Mouse (Mus musculus): Measurements from ENCODE around the gene Dlg1. TPM values are rescaled to one million over a fixed set of nuclear protein-coding genes. Genes with fewer than 3 reads are reported as not detected.

Gene Dlg1
- polyA plus RNA-seq (2015; fragmentation: Nextera tagmentation; extraction: Ambion mirVana) = 33.0 and 34.8 TPM in 2 replicates

DNA sequence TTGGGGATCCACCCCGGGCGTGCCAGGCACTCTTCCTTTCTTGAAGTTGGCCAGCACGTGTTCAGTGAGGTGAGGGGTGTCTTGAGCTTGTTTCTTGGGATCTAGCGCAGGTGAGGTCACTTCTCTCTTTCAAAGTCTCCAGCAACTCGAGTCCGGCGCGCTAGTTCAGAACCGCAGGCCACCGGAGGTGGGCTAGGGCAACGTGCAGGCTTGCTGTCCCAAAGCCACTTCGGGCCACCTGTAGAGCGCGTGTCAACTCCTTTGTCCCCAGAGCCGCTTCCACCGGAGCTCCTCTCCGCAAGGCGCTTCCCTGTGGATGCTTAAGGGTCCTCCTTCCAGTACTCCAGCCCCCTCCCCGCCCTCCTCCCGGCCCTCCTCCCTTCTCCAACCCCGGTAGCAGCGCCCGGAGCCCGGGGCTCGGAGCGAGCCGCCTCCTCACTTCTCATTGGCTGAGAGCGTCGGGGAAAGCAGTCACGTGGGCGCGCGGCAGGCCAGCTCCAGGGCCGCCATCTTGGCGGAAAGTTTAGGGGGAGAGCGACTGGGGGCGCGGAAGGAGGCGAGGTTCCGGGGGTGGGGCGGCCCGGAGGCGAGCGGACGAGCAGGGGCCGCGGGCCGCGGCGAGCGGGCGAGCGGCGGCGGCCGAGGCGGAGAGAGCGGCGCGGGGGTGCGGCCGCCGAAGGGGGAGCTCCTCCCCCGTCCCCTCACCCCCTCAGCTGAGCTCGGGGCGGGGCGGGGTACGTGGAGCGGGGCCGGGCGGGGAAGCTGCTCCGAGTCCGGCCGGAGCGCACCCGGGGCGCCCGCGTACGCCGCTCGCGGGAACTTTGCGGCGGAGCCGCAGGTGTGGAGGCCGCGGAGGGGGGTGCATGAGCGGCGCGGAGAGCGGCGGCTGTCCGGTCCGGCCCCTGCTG lies at the start of gene Dlg1:
Gene Dlg1 (plus strand): TSS at position 65 of the 908 bp plus-strand sequence.
- peak; percentile 98 for ATAC-seq (ENCODE audit: insufficient number of reproducible peaks, insufficient read depth, low FRiP score, low TSS enrichment, low read depth)
- Histone ChIP-seq H3K4me2 (peak within 1 kb of the TSS; percentile 80), H3K9me3 (no peaks in the 10 kb centered on the region), H3K36me3 (peaks cover 16% of the 10 kb centered on the region), H3K4me1 (peaks cover 30% of the 10 kb centered on the region), H3K4me3 (peak within 1 kb of the TSS; percentile 98), H3K27me3 (no peaks in the 10 kb centered on the region), H3K27ac (peak within 1 kb of the TSS; percentile 96), H3K9ac (peak within 1 kb of the TSS; percentile 96)
- under 1% methylated on average over 65 of the region's 95 CpGs for WGBS

DNA sequence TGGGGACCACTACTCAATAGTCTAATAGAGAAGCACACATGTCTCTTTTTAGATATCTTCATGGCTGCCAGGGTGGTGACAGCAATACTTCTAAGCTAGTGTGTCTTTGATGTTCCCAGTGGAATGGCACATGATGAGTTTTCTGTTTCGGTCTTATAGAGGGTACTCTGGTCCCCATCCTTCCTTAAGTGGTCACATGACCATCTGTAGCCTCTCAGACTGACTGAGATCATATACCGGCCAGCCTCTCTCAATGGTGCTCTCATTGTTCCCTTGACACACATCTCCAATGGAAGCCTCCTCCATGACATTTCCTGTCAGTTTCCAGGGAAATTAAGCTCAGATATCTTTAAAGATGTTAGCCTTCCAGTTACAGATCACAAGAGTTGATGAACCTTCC lies 46.9 kb upstream of the Dlg1 start:
- Histone ChIP-seq H3K9ac (no peak overlapping the region), H3K4me2 (no peak overlapping the region), H3K9me3 (no peaks in the 10 kb centered on the region), H3K36me3 (no peaks in the 10 kb centered on the region), H3K4me1 (peaks cover 33% of the 10 kb centered on the region), H3K27me3 (no peaks in the 10 kb centered on the region), H3K27ac (no peak overlapping the region), H3K4me3 (no peak overlapping the region)
- WGBS = 77% methylated on average over 2 of the region's 2 CpGs
- no peak for ATAC-seq (ENCODE audit: insufficient number of reproducible peaks, insufficient read depth, low FRiP score, low TSS enrichment, low read depth)

DNA sequence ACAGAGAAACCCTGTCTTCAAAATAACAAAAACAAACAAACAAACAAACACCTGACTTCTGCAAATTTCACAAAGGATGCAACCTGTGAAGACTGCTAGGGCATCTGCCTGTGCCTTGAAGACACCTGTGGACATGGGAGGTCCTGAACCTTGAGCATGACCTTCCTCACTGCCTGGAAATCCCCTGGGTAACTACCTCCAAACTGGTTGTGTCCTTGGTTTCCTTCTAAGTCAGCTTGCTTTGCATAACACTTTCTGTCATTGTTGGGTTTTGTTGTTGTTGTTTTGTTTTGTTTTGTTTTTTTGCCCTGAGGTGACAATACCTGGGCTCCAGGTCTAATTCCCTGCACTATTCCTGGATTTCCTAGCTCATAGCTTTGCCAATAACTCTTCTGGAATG lies 46.1 kb upstream of the Dlg1 start:
- no peak overlapping the region for H3K27ac ChIP-seq
- H3K4me1 ChIP-seq = peaks cover 33% of the 10 kb centered on the region
- H3K9ac ChIP-seq = no peak overlapping the region
- no peak overlapping the region for H3K4me3 ChIP-seq
- H3K36me3 ChIP-seq = peaks cover 6% of the 10 kb centered on the region; the same call in 1 of the 2 replicates
- no peaks in the 10 kb centered on the region for H3K9me3 ChIP-seq
- no peak for ATAC-seq (ENCODE audit: insufficient number of reproducible peaks, insufficient read depth, low FRiP score, low TSS enrichment, low read depth)
- no peak overlapping the region for H3K4me2 ChIP-seq
- H3K27me3 ChIP-seq = no peaks in the 10 kb centered on the region

DNA sequence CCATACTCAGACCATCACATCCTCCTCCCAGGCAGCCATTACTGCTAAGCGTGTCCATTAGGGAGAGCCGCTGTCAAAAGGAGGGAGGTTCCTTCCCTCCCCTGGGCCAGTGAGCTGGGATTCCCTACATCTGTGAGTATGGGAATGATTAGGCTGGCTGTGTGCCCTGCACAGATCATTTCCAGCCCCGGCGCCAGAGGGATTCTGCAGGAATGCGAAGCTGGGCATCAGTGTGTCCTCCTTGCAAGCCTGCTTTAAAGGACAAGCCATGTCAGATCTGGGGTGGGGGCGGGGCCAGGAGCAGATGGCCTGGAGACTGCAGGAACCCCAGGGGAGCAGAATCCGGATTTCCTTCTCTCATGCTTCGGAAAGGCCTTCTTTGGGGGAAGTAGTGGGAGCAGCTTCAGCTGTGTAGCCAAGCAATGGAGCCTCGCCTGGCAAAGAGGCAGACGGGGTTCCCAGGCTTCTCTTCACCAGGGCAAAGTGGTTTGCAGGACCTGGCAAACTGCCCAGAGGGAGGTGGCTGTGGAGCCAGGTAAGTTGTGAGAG lies 45.3 kb upstream of the Dlg1 start:
- peak; percentile 86 for ATAC-seq (ENCODE audit: insufficient number of reproducible peaks, insufficient read depth, low FRiP score, low TSS enrichment, low read depth)
- peak overlapping the region; percentile 54 for H3K9ac ChIP-seq
- peaks cover 7% of the 10 kb centered on the region; the same call in 1 of the 2 replicates for H3K36me3 ChIP-seq
- peaks cover 33% of the 10 kb centered on the region for H3K4me1 ChIP-seq
- H3K4me2 ChIP-seq = peak overlapping the region; percentile 56
- H3K4me3 ChIP-seq = peak overlapping the region; percentile 29
- H3K27me3 ChIP-seq = no peaks in the 10 kb centered on the region
- peak overlapping the region; percentile 92 for H3K27ac ChIP-seq
- WGBS = 4% methylated on average over 10 of the region's 10 CpGs
- H3K9me3 ChIP-seq = no peaks in the 10 kb centered on the region

DNA sequence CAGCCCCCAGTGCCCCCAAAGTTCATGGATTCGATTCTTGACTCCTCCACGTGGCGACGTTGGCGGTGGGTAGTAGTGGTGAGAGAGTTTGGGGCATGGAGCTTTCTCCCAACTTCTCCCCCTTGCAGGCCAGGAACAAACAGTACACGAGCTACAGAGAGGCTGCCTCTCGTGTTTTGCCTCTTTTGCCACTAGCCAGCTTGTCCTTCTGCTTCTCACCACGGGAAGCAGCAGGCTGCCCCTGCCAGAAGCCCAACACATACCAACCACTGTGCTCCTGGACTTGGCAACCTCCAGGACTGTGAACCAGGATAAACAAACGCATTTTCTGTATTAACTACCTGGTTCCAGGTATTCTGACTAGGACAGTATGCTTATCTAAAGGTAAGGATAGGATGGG lies 44.6 kb upstream of the Dlg1 start:
- Histone ChIP-seq H3K4me1 (peaks cover 33% of the 10 kb centered on the region), H3K9me3 (no peaks in the 10 kb centered on the region), H3K27me3 (no peaks in the 10 kb centered on the region), H3K27ac (peak overlapping the region; percentile 92), H3K9ac (peak overlapping the region; percentile 41; the same call in 1 of the 2 replicates), H3K4me2 (peak overlapping the region; percentile 56), H3K36me3 (peaks cover 7% of the 10 kb centered on the region; the same call in 1 of the 2 replicates), H3K4me3 (peak overlapping the region; percentile 29)
- 41% methylated on average over 9 of the region's 9 CpGs for WGBS
- no peak for ATAC-seq (ENCODE audit: insufficient number of reproducible peaks, insufficient read depth, low FRiP score, low TSS enrichment, low read depth)

DNA sequence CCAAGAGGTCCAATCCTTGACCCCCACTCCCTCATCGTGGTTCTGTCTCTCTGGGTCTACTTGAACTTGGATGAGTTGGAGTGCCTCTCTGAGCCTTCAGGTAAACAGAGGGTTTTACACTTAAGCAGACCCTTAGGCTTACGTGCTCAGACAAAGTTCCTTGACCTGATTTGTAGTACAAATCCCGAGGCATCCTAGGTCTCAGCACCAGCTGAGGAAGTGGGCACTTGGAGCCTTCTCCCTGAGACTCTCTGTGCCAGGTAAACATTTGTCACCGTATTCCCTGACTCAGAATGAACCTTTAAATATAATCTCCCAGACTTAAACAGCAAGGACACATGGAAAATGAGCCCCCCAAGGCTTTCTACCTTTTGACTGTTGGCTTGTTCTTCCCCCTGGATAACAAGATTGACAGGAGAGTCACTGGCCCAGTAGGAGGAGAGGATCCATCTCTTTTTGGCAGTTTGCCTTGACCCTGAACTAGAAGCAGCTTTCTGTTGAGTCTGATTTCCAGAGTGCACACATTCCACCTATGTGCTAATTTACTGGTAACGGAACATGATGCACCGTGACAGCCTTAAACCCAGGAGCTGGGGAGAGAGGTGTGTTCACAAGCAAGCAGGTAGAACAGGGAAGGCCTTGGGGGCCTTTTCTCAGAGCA lies 43.4 kb upstream of the Dlg1 start:
- Histone ChIP-seq H3K27me3 (no peaks in the 10 kb centered on the region), H3K4me2 (peak overlapping the region; percentile 23; the same call in 1 of the 2 replicates)

DNA sequence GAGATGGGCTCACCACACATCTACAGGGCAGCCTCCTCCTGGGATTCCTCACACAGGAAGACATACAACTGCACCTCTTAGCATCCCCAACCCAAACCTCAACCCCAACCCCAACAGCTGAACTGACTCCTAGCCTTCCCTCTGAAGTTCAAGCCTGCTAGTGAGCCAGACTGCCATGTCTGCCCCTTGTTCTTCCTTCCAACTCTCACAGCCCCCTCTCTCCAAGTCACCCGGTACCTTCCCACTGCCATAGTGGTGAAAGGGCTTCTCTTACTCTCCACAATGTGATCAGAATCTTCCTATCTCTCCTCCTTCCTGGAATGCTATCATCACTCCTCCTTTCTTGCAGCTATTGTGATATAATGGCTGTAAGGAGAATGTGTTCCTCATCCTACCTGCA lies 40.9 kb upstream of the Dlg1 start:
- Histone ChIP-seq H3K9me3 (no peaks in the 10 kb centered on the region), H3K4me1 (peaks cover 30% of the 10 kb centered on the region), H3K36me3 (peaks cover 7% of the 10 kb centered on the region; the same call in 1 of the 2 replicates), H3K27me3 (no peaks in the 10 kb centered on the region), H3K4me3 (no peak overlapping the region), H3K9ac (no peak overlapping the region), H3K27ac (no peak overlapping the region), H3K4me2 (no peak overlapping the region)
- ATAC-seq (ENCODE audit: insufficient number of reproducible peaks, insufficient read depth, low FRiP score, low TSS enrichment, low read depth) = no peak
- 91% methylated on average over 1 of the region's 1 CpGs for WGBS

More for the DNA sequence above, 43.4 kb upstream of the Dlg1 start:
- Histone ChIP-seq H3K9ac (no peak overlapping the region; the same call in 1 of the 2 replicates), H3K4me1 (peaks cover 33% of the 10 kb centered on the region), H3K4me3 (no peak overlapping the region), H3K36me3 (peaks cover 7% of the 10 kb centered on the region; the same call in 1 of the 2 replicates), H3K9me3 (no peaks in the 10 kb centered on the region), H3K27ac (peak overlapping the region; percentile 45; the same call in 1 of the 2 replicates)
- no peak for ATAC-seq (ENCODE audit: insufficient number of reproducible peaks, insufficient read depth, low FRiP score, low TSS enrichment, low read depth)
- WGBS = 57% methylated on average over 6 of the region's 6 CpGs

DNA sequence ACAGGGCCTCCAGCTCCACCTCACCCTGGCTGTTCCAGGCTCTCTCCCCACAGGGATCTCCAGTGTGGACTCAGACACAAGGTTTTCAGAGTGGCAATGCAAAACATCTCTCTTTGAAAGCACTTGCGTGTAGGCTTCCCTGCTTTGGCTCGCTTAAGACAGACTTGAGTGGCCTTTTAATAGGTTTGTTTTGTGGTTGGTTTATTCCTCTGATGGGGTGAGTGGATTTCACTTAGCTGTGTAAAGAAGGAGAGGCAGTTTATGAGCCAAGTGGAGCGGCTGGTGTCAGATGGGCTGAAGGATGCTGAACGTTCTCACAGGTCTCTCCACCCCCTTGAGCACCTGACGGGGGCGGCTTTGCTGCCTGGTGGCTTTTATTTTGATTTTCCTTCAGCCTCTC lies 40.1 kb upstream of the Dlg1 start:
- H3K9me3 ChIP-seq = no peaks in the 10 kb centered on the region
- H3K4me3 ChIP-seq = no peak overlapping the region
- ATAC-seq (ENCODE audit: insufficient number of reproducible peaks, insufficient read depth, low FRiP score, low TSS enrichment, low read depth) = no peak
- H3K36me3 ChIP-seq = peaks cover 7% of the 10 kb centered on the region; the same call in 1 of the 2 replicates
- no peaks in the 10 kb centered on the region for H3K27me3 ChIP-seq
- no peak overlapping the region for H3K27ac ChIP-seq
- 81% methylated on average over 6 of the region's 6 CpGs for WGBS
- H3K9ac ChIP-seq = no peak overlapping the region
- no peak overlapping the region for H3K4me2 ChIP-seq
- peaks cover 23% of the 10 kb centered on the region for H3K4me1 ChIP-seq

DNA sequence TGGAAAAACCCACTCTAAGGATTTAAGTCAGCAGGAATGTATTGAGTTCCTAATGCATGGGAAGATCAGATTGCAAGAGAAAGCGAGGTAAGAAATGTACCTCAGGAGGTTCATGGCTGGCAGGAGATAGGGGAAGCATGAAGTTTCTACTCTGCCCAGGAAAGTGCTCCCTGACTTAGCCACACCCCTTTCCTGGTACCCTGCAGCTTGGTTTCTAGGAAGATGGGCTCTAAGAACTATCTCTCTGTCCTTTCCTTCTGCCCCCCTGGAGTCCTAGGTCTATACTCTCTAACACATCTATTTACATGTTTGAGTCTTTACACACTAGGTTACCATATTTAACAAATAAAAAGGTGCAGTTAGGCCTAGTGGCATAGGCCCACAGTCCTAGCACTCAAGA lies 38.5 kb upstream of the Dlg1 start:
- WGBS = 46% methylated on average over 1 of the region's 1 CpGs
- ATAC-seq (ENCODE audit: insufficient number of reproducible peaks, insufficient read depth, low FRiP score, low TSS enrichment, low read depth) = no peak
- H3K4me3 ChIP-seq = no peak overlapping the region
- H3K36me3 ChIP-seq = peaks cover 7% of the 10 kb centered on the region; the same call in 1 of the 2 replicates
- H3K9me3 ChIP-seq = no peaks in the 10 kb centered on the region
- peaks cover 14% of the 10 kb centered on the region for H3K4me1 ChIP-seq
- no peak overlapping the region for H3K27ac ChIP-seq
- no peak overlapping the region for H3K9ac ChIP-seq
- no peak overlapping the region for H3K4me2 ChIP-seq
- no peaks in the 10 kb centered on the region for H3K27me3 ChIP-seq

DNA sequence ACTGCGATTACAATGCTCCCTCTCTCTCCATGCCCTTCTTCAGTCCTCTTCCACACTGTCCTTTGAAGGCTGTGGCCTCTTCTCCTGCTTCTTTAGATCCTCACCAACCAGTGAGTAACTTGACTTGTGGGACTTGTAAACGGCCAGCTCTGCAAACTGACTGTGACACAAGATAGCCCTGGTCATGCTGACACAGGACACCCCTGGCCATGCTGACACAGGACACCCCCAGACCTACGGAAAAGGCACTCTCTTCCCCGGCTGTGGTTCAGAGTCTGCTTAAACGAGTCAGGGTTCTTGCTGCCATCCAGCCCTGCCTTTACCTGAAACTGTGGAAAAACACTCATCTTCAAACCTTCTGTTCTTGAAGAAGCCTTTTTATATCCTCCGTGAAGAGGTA lies 36.9 kb upstream of the Dlg1 start:
- ATAC-seq (ENCODE audit: insufficient number of reproducible peaks, insufficient read depth, low FRiP score, low TSS enrichment, low read depth) = no peak
- no peak overlapping the region for H3K9ac ChIP-seq
- no peak overlapping the region for H3K27ac ChIP-seq
- H3K4me1 ChIP-seq = peaks cover 10% of the 10 kb centered on the region
- WGBS = 78% methylated on average over 6 of the region's 6 CpGs
- H3K27me3 ChIP-seq = no peaks in the 10 kb centered on the region
- peaks cover 7% of the 10 kb centered on the region; the same call in 1 of the 2 replicates for H3K36me3 ChIP-seq
- no peaks in the 10 kb centered on the region for H3K9me3 ChIP-seq
- H3K4me3 ChIP-seq = no peak overlapping the region
- no peak overlapping the region for H3K4me2 ChIP-seq

DNA sequence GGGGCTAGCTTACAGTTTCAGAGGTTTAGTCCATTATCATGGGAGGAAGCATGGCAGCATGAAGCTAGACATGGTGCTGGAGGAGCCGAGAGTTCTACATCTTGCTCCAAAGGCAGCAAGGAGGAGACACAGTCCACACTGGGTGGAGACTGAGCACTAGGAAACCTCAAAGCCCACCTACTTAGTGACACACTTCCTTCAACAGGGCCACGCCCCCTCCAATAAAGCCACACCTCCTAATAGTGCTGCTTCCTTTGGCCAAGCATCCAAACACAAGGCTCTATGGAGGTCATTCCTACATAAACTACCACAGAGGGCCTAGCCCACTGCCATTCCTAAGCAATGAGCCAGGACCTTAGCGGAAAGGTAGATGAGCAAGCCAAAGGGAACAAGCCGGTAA lies 32.9 kb upstream of the Dlg1 start:
- H3K36me3 ChIP-seq = no peaks in the 10 kb centered on the region
- 96% methylated on average over 4 of the region's 4 CpGs for WGBS
- H3K27ac ChIP-seq = no peak overlapping the region
- no peaks in the 10 kb centered on the region for H3K9me3 ChIP-seq
- no peak overlapping the region for H3K9ac ChIP-seq
- no peak overlapping the region for H3K4me2 ChIP-seq
- peaks cover 10% of the 10 kb centered on the region for H3K4me1 ChIP-seq
- no peaks in the 10 kb centered on the region for H3K27me3 ChIP-seq
- ATAC-seq (ENCODE audit: insufficient number of reproducible peaks, insufficient read depth, low FRiP score, low TSS enrichment, low read depth) = no peak
- no peak overlapping the region for H3K4me3 ChIP-seq
